Mouse (Mus musculus) stomach, postnatal 0 days (tissue): ENCODE measurements around the gene Ppara.

Experiments used
- CTCF ChIP-seq: IDR thresholded peaks from 2 replicates; pipeline ENCODE4 v1.5.1; 2016; ENCODE audit warnings: antibody characterized with exemption, low read depth, mild to moderate bottlenecking, moderate library complexity
- EP300 ChIP-seq: optimal IDR thresholded peaks from 2 replicates; pipeline ENCODE3; 2016; ENCODE audit warnings: antibody characterized with exemption

DNA sequence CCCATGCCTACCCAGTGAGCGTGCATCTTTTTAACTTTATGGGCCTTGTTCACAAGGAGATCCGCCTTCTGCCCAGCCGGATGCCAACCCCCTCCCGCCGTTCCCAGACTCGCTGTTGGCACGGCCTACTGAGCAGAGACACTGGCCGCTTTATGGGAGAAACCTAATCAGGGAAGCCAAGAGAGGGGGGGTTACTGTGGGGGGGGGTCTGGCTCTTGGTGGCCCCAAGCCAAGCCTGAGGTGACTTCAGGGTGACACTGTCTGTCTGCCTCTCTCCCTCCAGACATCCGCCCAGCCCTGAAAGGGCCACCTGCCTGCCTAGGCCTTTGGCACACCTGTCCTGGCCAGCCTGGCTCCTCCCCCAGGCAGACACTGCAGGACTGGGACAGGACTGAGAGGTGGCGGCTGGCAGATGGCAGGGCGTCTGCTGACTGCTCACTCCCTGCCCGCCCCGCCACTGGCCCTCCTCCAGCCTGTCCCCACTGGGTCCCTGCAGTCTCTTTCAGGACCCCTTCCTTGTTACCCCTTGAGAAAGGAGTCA is 32.3 kb upstream of the Ppara start:
- TF ChIP-seq EP300, result no peak
- no peak for TF ChIP-seq CTCF
